Mouse (Mus musculus) cerebellum, adult 8-10 months (tissue): ENCODE data around the gene Zfp598.
"Not testable (repeated sequence)": the region's sequence is repeated elsewhere in the genome, so short reads cannot be mapped to it uniquely, and the experiment has no call there.

Experiments used
- DNase-seq: peaks from one replicate; pipeline ENCODE4 v3.0.0; 2022

Gene Zfp598

GRCm38 (mm10) chr17:24689251-24690081 lies 20.0 kb downstream of the Zfp598 start, which contains the start of gene Syngr3:
Gene Syngr3, minus strand, starts transcription at chr17:24689955.
- peak; percentile 60 for DNase-seq

GRCm38 (mm10) chr17:24692385-24692784 lies 22.9 kb downstream of the Zfp598 start:
- DNase-seq: no peak

GRCm38 (mm10) chr17:24695326-24696010 lies 26.0 kb downstream of the Zfp598 start:
- no peak for DNase-seq

GRCm38 (mm10) chr17:24696011-24696697 lies 26.7 kb downstream of the Zfp598 start, which contains the start of the genes Gfer and Noxo1:
Gene Gfer, minus strand, starts transcription at chr17:24696156.
Gene Noxo1, plus strand, starts transcription at chr17:24696234.
- peak; percentile 77 for DNase-seq

GRCm38 (mm10) chr17:24697985-24698384 lies 28.5 kb downstream of the Zfp598 start:
- no peak for DNase-seq

GRCm38 (mm10) chr17:24698715-24699114 lies 29.2 kb downstream of the Zfp598 start:
- no peak for DNase-seq

GRCm38 (mm10) chr17:24699473-24699872 lies 30.0 kb downstream of the Zfp598 start:
- no peak for DNase-seq

GRCm38 (mm10) chr17:24701251-24701650 lies 31.8 kb downstream of the Zfp598 start:
- DNase-seq: no peak

- DNase-seq: no peak
Measured at GRCm38 (mm10) chr17:24705821-24706220, 36.3 kb downstream of the Zfp598 start.

GRCm38 (mm10) chr17:24706982-24707800 lies 37.7 kb downstream of the Zfp598 start, which contains the start of gene Tbl3:
Gene Tbl3, minus strand, starts transcription at chr17:24707660.
- peak; percentile 91 for DNase-seq

GRCm38 (mm10) chr17:24707801-24708425 lies 38.4 kb downstream of the Zfp598 start:
- DNase-seq: no peak

- DNase-seq: no peak
Measured at GRCm38 (mm10) chr17:24708646-24709045, 39.2 kb downstream of the Zfp598 start.

GRCm38 (mm10) chr17:24715556-24715955 lies 46.1 kb downstream of the Zfp598 start:
- DNase-seq: no peak

- DNase-seq: no peak
Measured at GRCm38 (mm10) chr17:24716166-24716682, 46.7 kb downstream of the Zfp598 start.

- no peak for DNase-seq
Measured at GRCm38 (mm10) chr17:24717943-24718342, 48.5 kb downstream of the Zfp598 start, which contains the start of the genes Rnf151 and Rps2. Gene Rnf151, minus strand, starts transcription at chr17:24718063. Gene Rps2, plus strand, starts transcription at chr17:24718116.

GRCm38 (mm10) chr17:24718938-24719337 lies 49.5 kb downstream of the Zfp598 start:
- DNase-seq: not testable (repeated sequence)

GRCm38 (mm10) chr17:24719494-24720222 lies 50.2 kb downstream of the Zfp598 start:
- peak; percentile 96 for DNase-seq

- DNase-seq: not testable (repeated sequence)
Measured at GRCm38 (mm10) chr17:24720616-24721015, 51.1 kb downstream of the Zfp598 start.

GRCm38 (mm10) chr17:24721383-24721955 lies 52.0 kb downstream of the Zfp598 start:
- DNase-seq: not testable (repeated sequence)
